Mouse (Mus musculus) embryonic facial prominence, embryonic 15.5 days (tissue): ENCODE data around the gene Gm20388. TPM values are rescaled to one million over a fixed set of nuclear protein-coding genes. Genes with fewer than 3 reads are reported as not detected.

Source experiments
- ATAC-seq: fragments of 200-750 bp; cut with Nextera tagmentation; 2 replicates; pipeline ENCODE4 v1.8.0; 2017; ENCODE audit warnings: low read depth, moderate TSS enrichment; ENCODE audit not compliant: insufficient number of reproducible peaks, low FRiP score, low TSS enrichment
- H3K27ac ChIP-seq: fragments of 300-500 bp; sonication (generic); replicated peaks from 2 replicates; pipeline ENCODE4 v1.5.1; 2015; ENCODE audit warnings: mild to moderate bottlenecking, inconsistent platforms
- H3K27me3 ChIP-seq: fragments of 300-500 bp; sonication (generic); 2 replicates; pipeline ENCODE4 v1.6.1; 2015; ENCODE audit warnings: inconsistent platforms
- H3K36me3 ChIP-seq: fragments of 300-500 bp; sonication (generic); 2 replicates; pipeline ENCODE4 v1.6.1; 2015; ENCODE audit warnings: mild to moderate bottlenecking, inconsistent platforms
- H3K4me1 ChIP-seq: fragments of 300-500 bp; sonication (generic); 2 replicates; pipeline ENCODE4 v1.6.1; 2015; ENCODE audit warnings: inconsistent platforms
- H3K4me2 ChIP-seq: fragments of 300-500 bp; sonication (generic); replicated peaks from 2 replicates; pipeline ENCODE4 v1.6.1; 2015; ENCODE audit warnings: mild to moderate bottlenecking, inconsistent platforms
- H3K4me3 ChIP-seq: fragments of 300-500 bp; sonication (generic); replicated peaks from 2 replicates; pipeline ENCODE4 v1.5.1; 2015; ENCODE audit warnings: mild to moderate bottlenecking, inconsistent platforms
- H3K9ac ChIP-seq: fragments of 300-500 bp; sonication (generic); 2 replicates; pipeline ENCODE4 v1.6.1; 2015; ENCODE audit warnings: inconsistent platforms
- H3K9me3 ChIP-seq: fragments of 300-500 bp; sonication (generic); replicated peaks from 2 replicates; pipeline ENCODE4 v1.6.1; 2016; ENCODE audit warnings: inconsistent platforms
- WGBS: fragments of 180-500 bp; shearing (Covaris S2); methylation state at CpG from one replicate; pipeline ENCODE4 v1.1.7; 2015; 5-methylcytosine and 5-hydroxymethylcytosine counted together
- polyA plus RNA-seq: library from polyadenylated mRNA; unstranded; fragments of >200 nt; fragmentation: Nextera tagmentation; extraction: Ambion mirVana; gene quantifications from 2 replicates; pipeline ENCODE4 v1.2.1, GENCODE M21; 2015

Gm20388 gene
- polyA plus RNA-seq, 1 experiment from 2014 or later: 8.0 TPM

- Histone ChIP-seq H3K9me3 (no peaks in the 10 kb centered on the region), H3K4me3 (no peak overlapping the region), H3K27me3 (no peaks in the 10 kb centered on the region), H3K9ac (no peak overlapping the region), H3K4me2 (no peak overlapping the region), H3K27ac (no peak overlapping the region), H3K36me3 (no peaks in the 10 kb centered on the region), H3K4me1 (peaks cover 35% of the 10 kb centered on the region)
- 47% methylated on average over 15 of the region's 15 CpGs for WGBS
- ATAC-seq: no peak
Observed at GRCm38 (mm10) chr8:122648192-122648970, 2737.7 kb downstream of the Gm20388 start.

GRCm38 (mm10) chr8:122651326-122651921, 2740.8 kb downstream of the Gm20388 start:
- H3K9me3 ChIP-seq: no peaks in the 10 kb centered on the region
- H3K9ac ChIP-seq: no peak overlapping the region
- H3K27me3 ChIP-seq: no peaks in the 10 kb centered on the region
- H3K27ac ChIP-seq: no peak overlapping the region
- ATAC-seq: peak; percentile 71; the same call in 1 of the 2 replicates
- no peak overlapping the region for H3K4me2 ChIP-seq
- H3K36me3 ChIP-seq: no peaks in the 10 kb centered on the region
- H3K4me1 ChIP-seq: peaks cover 42% of the 10 kb centered on the region
- WGBS: 75% methylated on average over 16 of the region's 16 CpGs
- H3K4me3 ChIP-seq: no peak overlapping the region

- Histone ChIP-seq H3K36me3 (no peaks in the 10 kb centered on the region), H3K4me2 (no peak overlapping the region), H3K27me3 (no peaks in the 10 kb centered on the region), H3K9me3 (no peaks in the 10 kb centered on the region), H3K27ac (no peak overlapping the region), H3K4me3 (no peak overlapping the region), H3K4me1 (peaks cover 47% of the 10 kb centered on the region), H3K9ac (no peak overlapping the region)
- no peak for ATAC-seq
- WGBS: 61% methylated on average over 6 of the region's 6 CpGs
Observed at GRCm38 (mm10) chr8:122652643-122653042, 2742.0 kb downstream of the Gm20388 start.

- no peak for ATAC-seq
- 77% methylated on average over 7 of the region's 7 CpGs for WGBS
- no peak overlapping the region for H3K9ac ChIP-seq
- no peaks in the 10 kb centered on the region for H3K27me3 ChIP-seq
- H3K27ac ChIP-seq: no peak overlapping the region
- H3K4me2 ChIP-seq: no peak overlapping the region
- H3K9me3 ChIP-seq: no peaks in the 10 kb centered on the region
- no peaks in the 10 kb centered on the region for H3K36me3 ChIP-seq
- H3K4me3 ChIP-seq: no peak overlapping the region
- peaks cover 58% of the 10 kb centered on the region for H3K4me1 ChIP-seq
Observed at GRCm38 (mm10) chr8:122654768-122655167, 2744.1 kb downstream of the Gm20388 start.

- WGBS: 73% methylated on average over 13 of the region's 13 CpGs
- H3K27ac ChIP-seq: no peak overlapping the region
- no peak for ATAC-seq
- H3K4me3 ChIP-seq: no peak overlapping the region
- H3K27me3 ChIP-seq: no peaks in the 10 kb centered on the region
- no peaks in the 10 kb centered on the region for H3K36me3 ChIP-seq
- H3K9me3 ChIP-seq: no peaks in the 10 kb centered on the region
- H3K4me2 ChIP-seq: no peak overlapping the region
- H3K4me1 ChIP-seq: peaks cover 62% of the 10 kb centered on the region
- no peak overlapping the region for H3K9ac ChIP-seq
Observed at GRCm38 (mm10) chr8:122656056-122656999, 2745.7 kb downstream of the Gm20388 start.

- peak; percentile 11; the same call in 1 of the 2 replicates for ATAC-seq
- Histone ChIP-seq H3K9ac (no peak overlapping the region), H3K27me3 (no peaks in the 10 kb centered on the region), H3K4me3 (no peak overlapping the region), H3K9me3 (no peaks in the 10 kb centered on the region), H3K4me2 (no peak overlapping the region), H3K4me1 (peaks cover 66% of the 10 kb centered on the region), H3K27ac (peak overlapping the region; percentile 71; the same call in 1 of the 2 replicates), H3K36me3 (no peaks in the 10 kb centered on the region)
- 27% methylated on average over 10 of the region's 10 CpGs for WGBS
Observed at GRCm38 (mm10) chr8:122658149-122658806, 2747.6 kb downstream of the Gm20388 start.

- Histone ChIP-seq H3K4me1 (peaks cover 67% of the 10 kb centered on the region), H3K27ac (0 out of 2 replicates have a peak overlapping the region, but pooled peaks have one; percentile 71), H3K27me3 (no peaks in the 10 kb centered on the region), H3K36me3 (no peaks in the 10 kb centered on the region), H3K4me2 (no peak overlapping the region), H3K9me3 (no peaks in the 10 kb centered on the region), H3K4me3 (no peak overlapping the region), H3K9ac (no peak overlapping the region)
- 21% methylated on average over 9 of the region's 9 CpGs for WGBS
- ATAC-seq: no peak
Observed at GRCm38 (mm10) chr8:122658807-122659160, 2748.1 kb downstream of the Gm20388 start.

- WGBS: 81% methylated on average over 2 of the region's 2 CpGs
- no peak overlapping the region; the same call in 1 of the 2 replicates for H3K27ac ChIP-seq
- no peak overlapping the region for H3K9ac ChIP-seq
- no peak overlapping the region for H3K4me2 ChIP-seq
- no peak for ATAC-seq
- no peaks in the 10 kb centered on the region for H3K36me3 ChIP-seq
- peaks cover 76% of the 10 kb centered on the region for H3K4me1 ChIP-seq
- H3K9me3 ChIP-seq: no peaks in the 10 kb centered on the region
- H3K27me3 ChIP-seq: no peaks in the 10 kb centered on the region
- no peak overlapping the region for H3K4me3 ChIP-seq
Observed at GRCm38 (mm10) chr8:122660022-122660421, 2749.4 kb downstream of the Gm20388 start.

- H3K27me3 ChIP-seq: no peaks in the 10 kb centered on the region
- H3K36me3 ChIP-seq: no peaks in the 10 kb centered on the region
- 13% methylated on average over 7 of the region's 7 CpGs for WGBS
- peak overlapping the region; percentile 35; the same call in 1 of the 2 replicates for H3K27ac ChIP-seq
- H3K9ac ChIP-seq: no peak overlapping the region
- H3K9me3 ChIP-seq: no peaks in the 10 kb centered on the region
- H3K4me3 ChIP-seq: no peak overlapping the region
- ATAC-seq: peak; percentile 83
- H3K4me2 ChIP-seq: peak overlapping the region; percentile 30
- peaks cover 87% of the 10 kb centered on the region for H3K4me1 ChIP-seq
Observed at GRCm38 (mm10) chr8:122661138-122661537, 2750.5 kb downstream of the Gm20388 start.

GRCm38 (mm10) chr8:122661894-122662293, 2751.3 kb downstream of the Gm20388 start:
- no peak for ATAC-seq
- peaks cover 94% of the 10 kb centered on the region for H3K4me1 ChIP-seq
- H3K4me3 ChIP-seq: no peak overlapping the region
- no peaks in the 10 kb centered on the region for H3K27me3 ChIP-seq
- H3K36me3 ChIP-seq: no peaks in the 10 kb centered on the region
- H3K4me2 ChIP-seq: no peak overlapping the region
- 71% methylated on average over 2 of the region's 2 CpGs for WGBS
- no peak overlapping the region for H3K27ac ChIP-seq
- no peaks in the 10 kb centered on the region for H3K9me3 ChIP-seq
- no peak overlapping the region for H3K9ac ChIP-seq
